Mouse (Mus musculus) effector memory CD4-positive, alpha-beta T cell, adult 7 months (primary cell): ENCODE results near the gene Taar7b. TPM values are rescaled to one million over a fixed set of nuclear protein-coding genes. Genes with fewer than 3 reads are reported as not detected.

Experiments used
- polyA plus RNA-seq: library from polyadenylated mRNA; unstranded; fragments of 100-300 nt; shearing (Covaris generic); gene quantifications from one replicate; pipeline ENCODE4 v1.2.1, GENCODE M21; 2017

Taar7b gene
- not detected for polyA plus RNA-seq

DNA sequence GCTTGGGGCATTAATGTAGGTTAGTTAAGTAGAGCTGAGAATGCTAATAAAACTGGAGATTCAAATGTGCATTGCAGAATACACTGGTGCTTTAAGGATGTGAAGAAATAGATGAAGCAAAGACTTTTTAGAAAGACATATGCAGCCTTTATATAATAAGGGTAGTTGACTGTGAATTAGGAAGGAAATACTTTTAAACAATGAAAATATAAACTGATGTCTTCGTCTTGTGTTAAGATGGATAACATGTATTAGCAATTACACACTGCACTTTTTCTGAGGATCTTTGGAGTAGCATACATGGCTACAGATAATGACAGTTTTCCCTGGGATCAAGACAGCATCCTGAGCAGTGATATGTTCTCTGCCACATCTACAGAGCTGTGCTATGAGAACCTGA is at the start of gene Taar7b:
Gene Taar7b (plus strand): TSS at position 301 of the 400 bp plus-strand sequence.

DNA sequence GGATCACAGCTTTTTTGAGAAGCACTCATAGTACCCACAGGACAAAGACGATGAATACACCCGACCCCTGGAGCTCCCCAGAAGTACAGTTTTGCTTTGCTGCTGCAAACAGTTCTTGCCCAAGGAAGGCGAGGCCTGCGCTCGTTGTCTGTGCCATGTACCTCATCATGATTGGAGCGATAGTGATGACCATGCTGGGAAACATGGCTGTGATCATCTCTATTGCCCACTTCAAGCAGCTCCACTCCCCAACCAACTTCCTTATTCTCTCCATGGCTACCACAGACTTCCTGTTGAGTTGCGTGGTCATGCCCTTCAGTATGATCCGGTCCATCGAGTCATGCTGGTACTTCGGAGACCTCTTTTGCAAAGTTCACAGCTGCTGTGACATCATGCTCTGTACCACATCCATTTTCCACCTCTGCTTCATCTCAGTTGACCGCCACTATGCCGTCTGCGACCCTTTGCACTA is 39.3 kb upstream of the Taar7b start, which contains the start of gene Taar4:
Gene Taar4 (plus strand): TSS at position 51 of the 472 bp plus-strand sequence.

GRCm38 (mm10) chr10:23970656-23971165 is 29.0 kb upstream of the Taar7b start, which contains the start of gene Taar5:
Gene Taar5, plus strand, starts transcription at chr10:23970706.

DNA sequence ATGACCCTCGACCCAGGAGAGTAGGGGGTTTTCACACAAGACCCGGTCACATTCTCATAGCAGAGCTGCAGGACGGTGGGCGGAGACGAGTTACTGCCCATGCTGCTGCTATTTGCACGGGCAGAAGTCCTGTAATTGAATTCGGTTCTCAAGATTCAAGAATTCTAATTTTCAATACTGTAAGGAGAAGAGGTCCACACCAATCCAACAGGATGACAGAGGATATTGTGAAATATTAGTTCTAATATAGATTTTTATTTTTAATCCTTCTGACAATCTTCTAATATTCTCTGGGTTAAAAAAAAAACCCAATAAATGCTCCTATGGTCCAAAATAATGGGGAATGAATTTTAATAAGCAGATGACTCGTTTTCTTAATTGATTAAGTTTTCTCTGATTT is 14.2 kb upstream of the Taar7b start, which contains the start of gene Taar6:
Gene Taar6 (minus strand): TSS at position 101 of the 400 bp plus-strand sequence.

GRCm38 (mm10) chr10:23993381-23993780 is 6.4 kb upstream of the Taar7b start, which contains the start of gene Taar7a:
Gene Taar7a, minus strand, starts transcription at chr10:23993481.

GRCm38 (mm10) chr10:24026922-24027321 is 27.2 kb downstream of the Taar7b start, which contains the start of gene Taar7d:
Gene Taar7d, plus strand, starts transcription at chr10:24027222.

GRCm38 (mm10) chr10:24037314-24037713 is 37.6 kb downstream of the Taar7b start, which contains the start of gene Taar7e:
Gene Taar7e, plus strand, starts transcription at chr10:24037614.

GRCm38 (mm10) chr10:24049210-24049609 is 49.5 kb downstream of the Taar7b start, which contains the start of gene Taar7f:
Gene Taar7f, plus strand, starts transcription at chr10:24049510.

Other genes starting within 250 kb of the Taar7b start
- 50.4 TPM for gene Rps12, start 212.7 kb upstream of the Taar7b start, polyA plus RNA-seq
- not detected for gene Slc18b1, start 203.0 kb upstream of the Taar7b start, polyA plus RNA-seq
- gene Vnn3, start 148.5 kb upstream of the Taar7b start, polyA plus RNA-seq: 0.28 TPM
- gene Vnn1, start 105.3 kb upstream of the Taar7b start, polyA plus RNA-seq: not detected
- gene Taar1, start 79.6 kb upstream of the Taar7b start, polyA plus RNA-seq: not detected
- not detected for gene Taar2, start 61.4 kb upstream of the Taar7b start, polyA plus RNA-seq
- gene Taar3, start 50.4 kb upstream of the Taar7b start, polyA plus RNA-seq: not detected
- gene Taar4, start 39.4 kb upstream of the Taar7b start, polyA plus RNA-seq: not detected
- gene Taar5, start 29.2 kb upstream of the Taar7b start, polyA plus RNA-seq: not detected
- gene Taar6, start 14.3 kb upstream of the Taar7b start, polyA plus RNA-seq: not detected
- gene Taar7a, start 6.5 kb upstream of the Taar7b start, polyA plus RNA-seq: not detected
- not detected for gene Taar7d, start 27.3 kb downstream of the Taar7b start, polyA plus RNA-seq
- not detected for gene Taar7e, start 37.7 kb downstream of the Taar7b start, polyA plus RNA-seq
- gene Taar7f, start 49.6 kb downstream of the Taar7b start, polyA plus RNA-seq: not detected
- 0.38 TPM for gene Taar8a, start 76.6 kb downstream of the Taar7b start, polyA plus RNA-seq
- not detected for gene Taar8b, start 92.4 kb downstream of the Taar7b start, polyA plus RNA-seq
- gene Taar8c, start 102.0 kb downstream of the Taar7b start, polyA plus RNA-seq: not detected
- gene Taar9, start 109.6 kb downstream of the Taar7b start, polyA plus RNA-seq: not detected
- gene Stx7, start 149.4 kb downstream of the Taar7b start, polyA plus RNA-seq: 19.9 TPM
- gene Moxd1, start 223.6 kb downstream of the Taar7b start, polyA plus RNA-seq: not detected